Mouse (Mus musculus) neural tube, embryonic 15.5 days (tissue): ENCODE results near the gene Gm11172. TPM values are rescaled to one million over a fixed set of nuclear protein-coding genes. Genes with fewer than 3 reads are reported as not detected.

Source experiments
- ATAC-seq: fragments of 200-750 bp; cut with Nextera tagmentation; 2 replicates; pipeline ENCODE4 v1.8.0; 2017; ENCODE audit warnings: mild to moderate bottlenecking, moderate TSS enrichment, moderate library complexity; ENCODE audit not compliant: low FRiP score
- H3K27ac ChIP-seq: fragments of 300-500 bp; sonication (generic); replicated peaks from 2 replicates; pipeline ENCODE4 v1.5.1; 2015; ENCODE audit warnings: mild to moderate bottlenecking, inconsistent platforms
- H3K27me3 ChIP-seq: fragments of 300-500 bp; sonication (generic); replicated peaks from 2 replicates; pipeline ENCODE4 v1.6.1; 2015; ENCODE audit warnings: inconsistent platforms
- H3K36me3 ChIP-seq: fragments of 300-500 bp; sonication (generic); 2 replicates; pipeline ENCODE4 v1.6.1; 2015; ENCODE audit warnings: inconsistent platforms
- H3K4me1 ChIP-seq: fragments of 300-500 bp; sonication (generic); 2 replicates; pipeline ENCODE4 v1.6.1; 2015; ENCODE audit warnings: inconsistent platforms
- H3K4me2 ChIP-seq: fragments of 300-500 bp; sonication (generic); 2 replicates; pipeline ENCODE4 v1.6.1; 2015; ENCODE audit warnings: inconsistent platforms, mild to moderate bottlenecking, moderate library complexity
- H3K4me3 ChIP-seq: fragments of 300-500 bp; sonication (generic); replicated peaks from 2 replicates; pipeline ENCODE4 v1.5.1; 2015; ENCODE audit warnings: mild to moderate bottlenecking, inconsistent platforms
- H3K9ac ChIP-seq: fragments of 300-500 bp; sonication (generic); replicated peaks from 2 replicates; pipeline ENCODE4 v1.6.1; 2015; ENCODE audit warnings: mild to moderate bottlenecking, inconsistent platforms
- H3K9me3 ChIP-seq: fragments of 300-500 bp; sonication (generic); replicated peaks from 2 replicates; pipeline ENCODE4 v1.6.1; 2016; ENCODE audit warnings: inconsistent platforms
- WGBS: fragments of 180-500 bp; shearing (Covaris S2); methylation state at CpG from one replicate; pipeline ENCODE4 v1.1.7; 2015; ENCODE audit warnings: mixed read lengths; 5-methylcytosine and 5-hydroxymethylcytosine counted together
- polyA plus RNA-seq: library from polyadenylated mRNA; unstranded; fragments of >200 nt; fragmentation: Nextera tagmentation; extraction: Ambion mirVana; gene quantifications from 2 replicates; pipeline ENCODE4 v1.2.1, GENCODE M21; 2015

Gm11172 gene
- polyA plus RNA-seq, 1 experiment from 2014 or later: not detected

- H3K4me3 ChIP-seq: no peak overlapping the region
- H3K27me3 ChIP-seq: no peaks in the 10 kb centered on the region
- peaks cover 7% of the 10 kb centered on the region; the same call in 1 of the 2 replicates for H3K4me1 ChIP-seq
- ATAC-seq: no peak
- H3K9me3 ChIP-seq: no peaks in the 10 kb centered on the region
- no peak overlapping the region for H3K27ac ChIP-seq
- 69% methylated on average over 5 of the region's 5 CpGs for WGBS
- no peak overlapping the region for H3K9ac ChIP-seq
- no peak overlapping the region for H3K4me2 ChIP-seq
- no peaks in the 10 kb centered on the region for H3K36me3 ChIP-seq
These were observed 35.0 kb upstream of the Gm11172 start for GRCm38 (mm10) chr16:10777579-10778160.

DNA sequence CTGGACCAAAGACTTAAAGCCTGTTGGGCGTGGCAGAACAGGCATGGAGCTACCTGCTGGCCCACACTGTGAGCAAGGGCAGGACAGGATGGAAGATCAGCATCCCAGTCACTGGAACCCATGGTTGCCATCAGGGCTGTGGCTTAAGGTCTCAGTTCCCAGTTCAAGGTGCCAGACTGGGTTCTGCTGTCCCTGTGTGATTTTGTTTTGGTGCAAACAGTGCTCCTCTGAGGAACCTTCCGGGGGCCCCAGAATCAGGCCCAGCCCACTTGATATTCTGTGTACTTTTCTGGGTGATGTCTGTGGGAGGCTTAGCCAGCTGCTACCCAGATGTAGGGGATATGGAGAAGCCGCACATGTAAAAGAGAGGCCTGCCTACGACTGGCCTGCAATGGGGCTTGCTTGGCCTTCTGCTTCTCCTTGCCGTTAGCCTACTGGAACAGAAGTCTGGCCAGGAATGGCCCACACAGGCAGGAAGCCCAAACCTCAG lies 32.0 kb upstream of the Gm11172 start:
- H3K9me3 ChIP-seq: no peaks in the 10 kb centered on the region
- peaks cover 8% of the 10 kb centered on the region; the same call in 1 of the 2 replicates for H3K27me3 ChIP-seq
- H3K4me3 ChIP-seq: no peak overlapping the region
- H3K27ac ChIP-seq: no peak overlapping the region
- peaks cover 29% of the 10 kb centered on the region for H3K4me1 ChIP-seq
- no peak overlapping the region for H3K4me2 ChIP-seq
- ATAC-seq: no peak
- H3K36me3 ChIP-seq: no peaks in the 10 kb centered on the region
- no peak overlapping the region for H3K9ac ChIP-seq
- WGBS: 89% methylated on average over 5 of the region's 5 CpGs

- H3K27me3 ChIP-seq: peaks cover 8% of the 10 kb centered on the region; the same call in 1 of the 2 replicates
- H3K4me3 ChIP-seq: no peak overlapping the region
- no peak for ATAC-seq
- 59% methylated on average over 9 of the region's 9 CpGs for WGBS
- H3K9me3 ChIP-seq: no peaks in the 10 kb centered on the region
- no peak overlapping the region for H3K9ac ChIP-seq
- H3K27ac ChIP-seq: no peak overlapping the region
- H3K36me3 ChIP-seq: no peaks in the 10 kb centered on the region
- H3K4me2 ChIP-seq: peak overlapping the region; percentile 90; the same call in 1 of the 2 replicates
- H3K4me1 ChIP-seq: peaks cover 40% of the 10 kb centered on the region
These were observed 30.8 kb upstream of the Gm11172 start for GRCm38 (mm10) chr16:10781862-10782371.

DNA sequence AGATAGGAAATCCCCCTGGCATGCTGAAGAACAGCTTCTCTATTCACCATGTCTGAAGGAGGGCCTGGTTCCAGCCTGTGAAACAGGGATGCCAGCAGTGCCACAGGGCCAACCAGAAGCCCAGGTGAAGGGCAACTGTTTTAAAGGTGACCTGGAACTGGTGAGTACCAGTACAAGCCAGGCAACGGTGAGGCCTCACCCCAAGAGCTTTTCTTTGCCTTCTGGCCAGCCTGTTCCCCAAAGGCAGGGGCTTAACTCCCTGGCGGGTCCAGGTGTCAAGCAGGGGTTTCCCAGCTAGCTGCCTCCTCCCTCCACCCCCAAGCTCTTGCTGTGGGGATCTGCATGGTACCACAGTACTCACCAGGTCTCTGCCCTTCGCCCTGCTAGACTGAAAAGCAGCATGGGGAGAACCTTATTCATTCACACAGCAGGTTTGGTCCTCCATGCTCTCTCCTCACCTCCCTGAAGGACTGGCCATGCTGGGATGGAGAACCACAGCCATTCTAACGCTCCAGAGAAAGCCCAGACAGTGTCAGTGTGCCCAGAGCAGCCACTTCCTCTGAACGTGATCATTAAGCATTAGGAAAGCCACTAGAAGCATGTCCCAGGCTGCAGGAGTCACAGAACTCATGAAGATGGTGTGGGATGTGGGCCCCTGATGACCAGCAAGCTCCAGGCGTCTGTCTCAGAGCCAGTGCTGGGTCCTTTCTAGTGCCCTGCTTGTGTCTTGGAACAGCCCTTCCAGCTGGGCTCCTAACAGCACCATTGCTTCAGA lies 30.2 kb upstream of the Gm11172 start:
- peaks cover 8% of the 10 kb centered on the region; the same call in 1 of the 2 replicates for H3K27me3 ChIP-seq
- peak overlapping the region; percentile 72; the same call in 1 of the 2 replicates for H3K4me3 ChIP-seq
- no peak for ATAC-seq
- H3K4me2 ChIP-seq: peak overlapping the region; percentile 90
- H3K27ac ChIP-seq: no peak overlapping the region
- no peaks in the 10 kb centered on the region for H3K36me3 ChIP-seq
- no peak overlapping the region; the same call in 1 of the 2 replicates for H3K9ac ChIP-seq
- H3K9me3 ChIP-seq: no peaks in the 10 kb centered on the region
- H3K4me1 ChIP-seq: peaks cover 40% of the 10 kb centered on the region
- WGBS: 51% methylated on average over 6 of the region's 6 CpGs

- H3K4me3 ChIP-seq: peak overlapping the region; percentile 72
- H3K9me3 ChIP-seq: no peaks in the 10 kb centered on the region
- H3K36me3 ChIP-seq: no peaks in the 10 kb centered on the region
- H3K27me3 ChIP-seq: peaks cover 8% of the 10 kb centered on the region; the same call in 1 of the 2 replicates
- no peak overlapping the region for H3K27ac ChIP-seq
- WGBS: 30% methylated on average over 1 of the region's 1 CpGs
- no peak overlapping the region for H3K9ac ChIP-seq
- ATAC-seq: no peak
- peaks cover 40% of the 10 kb centered on the region for H3K4me1 ChIP-seq
- H3K4me2 ChIP-seq: peak overlapping the region; percentile 90
These were observed 29.6 kb upstream of the Gm11172 start for GRCm38 (mm10) chr16:10783152-10783434.

GRCm38 (mm10) chr16:10783451-10783850 lies 29.3 kb upstream of the Gm11172 start:
- peak overlapping the region; percentile 90 for H3K4me2 ChIP-seq
- no peaks in the 10 kb centered on the region for H3K9me3 ChIP-seq
- H3K36me3 ChIP-seq: no peaks in the 10 kb centered on the region
- H3K27me3 ChIP-seq: peaks cover 8% of the 10 kb centered on the region; the same call in 1 of the 2 replicates
- WGBS: 59% methylated on average over 8 of the region's 8 CpGs
- ATAC-seq: no peak
- peaks cover 40% of the 10 kb centered on the region for H3K4me1 ChIP-seq
- no peak overlapping the region for H3K27ac ChIP-seq
- peak overlapping the region; percentile 72 for H3K4me3 ChIP-seq
- H3K9ac ChIP-seq: peak overlapping the region; percentile 79; the same call in 1 of the 2 replicates

GRCm38 (mm10) chr16:10783883-10784792 lies 28.6 kb upstream of the Gm11172 start:
- peak overlapping the region; percentile 72 for H3K4me3 ChIP-seq
- peak overlapping the region; percentile 94 for H3K27ac ChIP-seq
- peak overlapping the region; percentile 90 for H3K4me2 ChIP-seq
- H3K27me3 ChIP-seq: peaks cover 8% of the 10 kb centered on the region; the same call in 1 of the 2 replicates
- no peaks in the 10 kb centered on the region for H3K9me3 ChIP-seq
- 2% methylated on average over 81 of the region's 81 CpGs for WGBS
- peak; percentile 36 for ATAC-seq
- H3K4me1 ChIP-seq: peaks cover 40% of the 10 kb centered on the region
- no peaks in the 10 kb centered on the region for H3K36me3 ChIP-seq
- peak overlapping the region; percentile 79 for H3K9ac ChIP-seq

GRCm38 (mm10) chr16:10784793-10785370 lies 27.8 kb upstream of the Gm11172 start:
- Histone ChIP-seq H3K36me3 (no peaks in the 10 kb centered on the region), H3K27me3 (peaks cover 8% of the 10 kb centered on the region; the same call in 1 of the 2 replicates), H3K4me3 (peak overlapping the region; percentile 72), H3K9me3 (no peaks in the 10 kb centered on the region), H3K4me1 (peaks cover 40% of the 10 kb centered on the region), H3K4me2 (peak overlapping the region; percentile 90), H3K27ac (peak overlapping the region; percentile 94), H3K9ac (peak overlapping the region; percentile 79)
- WGBS: under 1% methylated on average over 51 of the region's 55 CpGs
- peak; percentile 91 for ATAC-seq

DNA sequence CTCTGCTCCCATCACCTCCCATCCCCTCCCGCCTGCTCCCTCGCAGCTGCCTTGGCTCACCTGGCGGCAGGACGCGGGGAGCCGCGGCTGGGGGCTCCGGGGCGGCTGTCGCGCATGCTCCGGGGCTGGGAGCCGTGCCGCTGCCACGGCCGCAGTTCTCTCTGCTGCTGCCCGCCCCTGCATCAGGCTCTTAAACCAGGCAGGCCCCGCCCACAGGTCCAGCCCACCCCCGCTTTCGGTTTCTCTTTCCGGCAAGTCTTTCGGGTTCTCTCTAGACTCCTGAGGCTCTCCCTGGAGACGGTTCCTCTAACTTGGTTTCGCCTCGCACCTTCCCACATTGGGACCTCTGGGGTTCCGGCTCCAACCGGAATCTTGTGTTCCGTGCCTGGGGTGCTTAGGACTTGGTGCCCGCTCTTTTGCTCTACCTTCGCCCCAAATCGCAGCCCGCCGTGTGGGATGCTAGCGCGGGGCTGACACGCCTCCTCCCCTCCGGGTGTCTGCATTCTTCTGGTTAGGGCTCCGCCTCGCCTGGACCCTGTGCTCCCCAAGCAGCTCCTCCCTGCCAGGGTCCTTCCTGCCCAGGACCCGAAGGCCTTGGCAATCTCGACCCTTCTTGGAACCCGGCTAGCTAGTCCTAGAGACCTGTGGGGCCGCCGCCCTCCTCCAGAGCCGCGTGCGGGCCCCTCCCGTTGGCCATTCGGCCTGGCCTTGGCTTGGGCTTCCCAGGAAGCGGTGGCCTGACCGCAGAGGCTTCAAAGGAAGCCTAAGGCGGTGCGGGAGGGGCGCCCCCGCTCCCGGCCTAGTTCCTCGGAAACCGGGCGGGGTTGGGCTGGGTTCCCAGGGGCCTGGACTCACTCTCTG lies 27.1 kb upstream of the Gm11172 start, which contains the start of gene Socs1:
Socs1 (minus strand) TSS at position 166 of the 861 bp plus-strand sequence.
- under 1% methylated on average over 58 of the region's 59 CpGs for WGBS
- Histone ChIP-seq H3K27ac (peak within 1 kb of the TSS; percentile 94), H3K27me3 (peaks cover 8% of the 10 kb centered on the region; the same call in 1 of the 2 replicates), H3K4me1 (peaks cover 40% of the 10 kb centered on the region), H3K4me3 (peak within 1 kb of the TSS; percentile 72), H3K9ac (peak within 1 kb of the TSS; percentile 79), H3K4me2 (peak within 1 kb of the TSS; percentile 90), H3K36me3 (no peaks in the 10 kb centered on the region), H3K9me3 (no peaks in the 10 kb centered on the region)
- ATAC-seq: peak; percentile 90

- 2% methylated on average over 9 of the region's 9 CpGs for WGBS
- peak; percentile 32 for ATAC-seq
These were observed 26.4 kb upstream of the Gm11172 start for GRCm38 (mm10) chr16:10786288-10786687.

More at GRCm38 (mm10) chr16:10786288-10786687, 26.4 kb upstream of the Gm11172 start:
- H3K36me3 ChIP-seq: no peaks in the 10 kb centered on the region
- H3K9ac ChIP-seq: peak overlapping the region; percentile 79
- no peaks in the 10 kb centered on the region for H3K9me3 ChIP-seq
- peak overlapping the region; percentile 72 for H3K4me3 ChIP-seq
- H3K4me1 ChIP-seq: peaks cover 40% of the 10 kb centered on the region
- H3K4me2 ChIP-seq: peak overlapping the region; percentile 90
- H3K27me3 ChIP-seq: peaks cover 8% of the 10 kb centered on the region; the same call in 1 of the 2 replicates
- H3K27ac ChIP-seq: peak overlapping the region; percentile 94
